Mouse (Mus musculus) spleen, adult 2 months (tissue): ENCODE measurements around the gene Tgif1. TPM values are rescaled to one million over a fixed set of nuclear protein-coding genes. Genes with fewer than 3 reads are reported as not detected.

Experiments used
- DNase-seq, 2 experiments: peaks; one replicate each; pipeline versions ENCODE4 v3.0.0 to v3.0.0-alpha.2; 2012 to 2021; ENCODE audit warnings: low spot score in 2 of 2, low read depth in 1 of 2
- H3K27ac ChIP-seq: fragments of 200-500 bp; 2 replicates; pipeline ENCODE4 v1.5.1; 2012; ENCODE audit warnings: low read length, inconsistent platforms; ENCODE audit not compliant: insufficient read depth
- H3K27me3 ChIP-seq: fragments of 200-500 bp; 2 replicates; pipeline ENCODE4 v1.6.1; 2012; ENCODE audit warnings: mild to moderate bottlenecking, moderate library complexity, low read length, inconsistent platforms; ENCODE audit not compliant: control insufficient read depth, insufficient read depth
- H3K36me3 ChIP-seq: fragments of 200-500 bp; 2 replicates; pipeline ENCODE4 v1.6.1; 2012; ENCODE audit warnings: mild to moderate bottlenecking, low read length, inconsistent platforms; ENCODE audit not compliant: control insufficient read depth, insufficient read depth
- H3K4me1 ChIP-seq: fragments of 200-500 bp; 2 replicates; pipeline ENCODE4 v1.6.1; 2011; ENCODE audit warnings: inconsistent platforms; ENCODE audit not compliant: control insufficient read depth, insufficient read depth, insufficient read length
- H3K4me3 ChIP-seq: fragments of 200-500 bp; 2 replicates; pipeline ENCODE4 v1.5.1; 2011; ENCODE audit warnings: mild to moderate bottlenecking, inconsistent platforms; ENCODE audit not compliant: insufficient read depth, insufficient read length; ENCODE audit errors: extremely low read depth
- CTCF ChIP-seq: fragments of 200-500 bp; IDR thresholded peaks from 2 replicates; pipeline ENCODE4 v1.5.1; 2011; ENCODE audit warnings: mild to moderate bottlenecking, inconsistent platforms; ENCODE audit not compliant: insufficient read depth, insufficient read length, insufficient replicate concordance; ENCODE audit errors: extremely low read depth
- POLR2A ChIP-seq: fragments of 200-500 bp; IDR thresholded peaks from 2 replicates; pipeline ENCODE4 v1.6.1; 2011; ENCODE audit warnings: low read depth, low read length, inconsistent platforms
- WGBS: fragments of 180-500 bp; shearing (Covaris S2); methylation state at CpG from one replicate; pipeline ENCODE4 v1.1.7; 2018; 5-methylcytosine and 5-hydroxymethylcytosine counted together
- polyA plus RNA-seq: library from polyadenylated mRNA; depleted of rRNA; stranded (reverse); fragments of >200 nt; gene quantifications from 2 replicates; pipeline ENCODE4 v1.2.3, GENCODE M21; 2012

The Tgif1 gene
- polyA plus RNA-seq, 1 experiment, result 22.2 TPM

DNA sequence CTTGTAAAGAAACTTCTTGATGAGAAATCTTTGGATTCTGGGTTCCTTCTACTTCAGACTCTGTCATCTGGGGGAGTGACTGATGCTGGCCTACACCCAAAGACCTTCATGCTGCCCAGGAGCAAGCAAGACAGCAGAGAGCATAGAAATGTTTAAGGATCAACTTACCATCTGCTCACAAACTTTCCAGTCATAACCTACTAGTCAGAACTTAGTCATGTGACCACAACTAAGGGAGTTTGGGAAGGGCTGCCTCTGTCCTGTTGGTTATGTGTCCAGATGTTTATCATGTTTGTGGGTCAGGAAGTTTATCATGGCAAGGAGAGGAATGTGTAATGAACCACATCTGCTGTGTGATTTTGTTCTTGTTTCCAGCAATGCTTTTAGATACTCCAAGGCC is 24.9 kb upstream of the Tgif1 start:
- no peak for DNase-seq
- TF ChIP-seq POLR2A (no peak), CTCF (no peak)
- Histone ChIP-seq H3K4me1 (no peaks in the 10 kb centered on the region), H3K36me3 (no peaks in the 10 kb centered on the region), H3K4me3 (no peak overlapping the region), H3K27ac (no peak overlapping the region), H3K27me3 (no peaks in the 10 kb centered on the region)

DNA sequence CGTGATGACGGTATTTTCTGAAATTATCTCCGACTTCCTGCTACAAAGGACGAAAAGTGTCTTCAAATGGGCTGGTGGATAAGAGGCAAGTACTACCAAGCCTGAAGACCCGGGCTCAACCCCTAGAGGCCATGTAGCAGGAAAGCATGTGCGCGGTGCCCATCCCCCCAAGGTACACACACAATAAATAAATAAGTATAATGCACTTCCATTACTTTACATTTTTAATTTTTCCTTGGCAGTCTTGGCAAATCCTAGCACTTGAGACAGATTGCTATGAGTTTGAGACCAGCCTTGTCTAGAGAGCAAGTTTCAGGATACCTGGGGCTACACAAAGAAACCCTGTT is 20.4 kb upstream of the Tgif1 start:
- H3K27ac ChIP-seq, result no peak overlapping the region
- 73% methylated on average over 7 of the region's 7 CpGs for WGBS

DNA sequence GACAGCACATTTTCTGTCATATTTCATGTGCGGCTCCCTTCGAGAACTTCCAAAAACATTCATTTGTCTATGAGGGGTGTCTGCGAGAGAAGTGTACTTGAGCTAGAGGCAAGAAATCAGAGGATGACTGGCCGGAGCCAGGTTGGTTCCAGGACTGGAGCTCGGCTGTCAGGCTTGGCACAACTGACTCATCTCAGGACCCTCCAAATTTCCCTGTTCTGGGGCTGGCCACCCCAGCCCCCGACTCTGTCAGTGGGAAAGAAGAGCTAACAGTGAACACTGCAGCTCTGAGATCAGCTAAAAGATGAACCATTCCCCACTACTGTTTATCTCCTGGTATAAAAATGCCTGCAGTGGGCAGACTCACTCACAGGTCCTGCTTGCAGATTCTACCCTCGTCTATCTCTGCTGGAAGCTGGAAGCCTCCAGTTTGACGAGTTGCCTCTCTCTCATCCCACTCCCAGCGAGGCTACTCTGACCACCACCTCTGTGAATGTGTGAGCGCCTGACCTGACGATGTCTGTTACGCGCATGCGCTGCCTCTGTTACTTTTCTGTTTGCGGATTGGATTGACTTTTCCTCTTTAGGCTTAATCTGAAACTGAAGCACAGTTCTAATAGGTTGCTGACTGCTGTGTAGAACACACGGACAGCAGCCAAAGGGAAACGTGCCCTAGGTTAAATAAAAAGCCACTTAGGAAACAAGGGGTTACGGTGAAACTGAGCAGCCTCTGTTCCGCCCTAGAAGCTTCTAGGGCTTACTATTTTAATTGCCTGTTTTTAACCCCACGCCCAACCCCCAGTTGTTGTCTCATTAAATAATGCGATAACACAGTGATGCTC is 19.8 kb upstream of the Tgif1 start:
- no peaks in the 10 kb centered on the region for H3K36me3 ChIP-seq
- WGBS, result 78% methylated on average over 21 of the region's 21 CpGs
- no peaks in the 10 kb centered on the region for H3K4me1 ChIP-seq

More for the DNA sequence above, 20.4 kb upstream of the Tgif1 start:
- Histone ChIP-seq H3K4me1 (no peaks in the 10 kb centered on the region), H3K27me3 (no peaks in the 10 kb centered on the region), H3K36me3 (no peaks in the 10 kb centered on the region), H3K4me3 (no peak overlapping the region)
- TF ChIP-seq POLR2A (no peak), CTCF (no peak)
- no peak for DNase-seq

DNA sequence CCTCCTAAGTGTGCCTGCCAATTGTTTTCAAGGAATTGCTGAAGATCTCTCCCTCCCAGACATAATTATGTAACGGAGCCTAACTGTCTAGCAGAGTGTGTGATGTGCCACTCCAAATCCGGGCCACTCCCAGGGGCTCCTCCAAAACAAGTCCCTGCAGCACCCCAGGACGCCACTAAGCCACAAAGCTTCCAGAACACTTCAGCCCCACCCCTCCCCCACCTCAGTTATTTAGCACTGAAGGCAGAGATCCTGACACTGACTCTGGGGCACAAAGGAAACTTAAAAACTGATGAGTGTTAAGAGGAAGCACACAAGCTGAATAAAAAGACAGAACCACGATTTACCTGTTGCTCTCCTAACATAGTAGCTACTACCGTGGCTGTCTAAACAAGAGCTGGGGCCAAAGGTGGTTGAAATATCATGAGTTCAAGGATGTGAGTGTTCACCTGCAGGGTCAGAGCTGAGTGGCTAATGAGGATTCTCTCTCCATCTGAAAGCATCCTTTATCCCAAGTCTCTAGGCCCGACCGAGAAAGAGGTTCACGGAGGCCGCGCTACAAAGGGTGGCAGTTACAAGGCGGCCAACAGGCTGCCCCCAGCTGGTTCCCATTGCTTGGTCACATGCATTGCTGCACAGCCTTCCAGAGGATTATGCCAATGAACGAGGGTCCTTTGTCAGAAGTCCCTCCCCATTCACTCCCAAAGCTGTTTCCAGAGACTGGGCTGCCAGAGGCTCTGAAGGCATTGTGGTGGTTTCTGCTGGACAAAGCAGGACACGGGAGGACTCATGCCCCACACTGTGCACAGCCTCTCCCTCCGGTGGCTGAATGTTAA is 19.0 kb upstream of the Tgif1 start:
- DNase-seq, result no peak
- TF ChIP-seq CTCF (no peak), POLR2A (no peak)
- H3K4me3 ChIP-seq, result no peak overlapping the region
- H3K27me3 ChIP-seq, result no peaks in the 10 kb centered on the region
- H3K36me3 ChIP-seq, result no peaks in the 10 kb centered on the region
- 80% methylated on average over 14 of the region's 14 CpGs for WGBS
- H3K27ac ChIP-seq, result no peak overlapping the region
- H3K4me1 ChIP-seq, result no peaks in the 10 kb centered on the region

More for the DNA sequence above, 19.8 kb upstream of the Tgif1 start:
- TF ChIP-seq CTCF (no peak), POLR2A (no peak)
- no peaks in the 10 kb centered on the region for H3K27me3 ChIP-seq
- H3K4me3 ChIP-seq, result no peak overlapping the region
- DNase-seq, result no peak
- H3K27ac ChIP-seq, result no peak overlapping the region

DNA sequence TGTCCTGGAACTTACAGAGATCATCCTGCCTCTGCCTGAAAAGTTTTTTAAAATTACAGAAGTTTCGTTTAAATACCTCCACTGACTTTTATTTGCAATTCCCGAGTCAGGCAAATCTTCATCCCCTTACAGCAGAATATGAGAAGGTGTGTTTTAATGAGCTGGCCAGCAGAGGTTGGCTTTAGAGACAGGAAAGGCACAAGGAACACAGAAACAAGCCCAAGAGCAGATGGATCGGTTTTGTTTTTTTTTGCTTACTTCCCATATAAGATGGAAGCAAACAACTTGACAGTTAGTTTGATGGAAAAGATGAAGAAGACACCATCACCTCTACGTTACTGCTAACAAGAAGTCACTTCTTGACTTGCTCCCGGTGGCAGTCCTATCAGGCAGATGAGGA is 18.3 kb upstream of the Tgif1 start:
- H3K27me3 ChIP-seq, result no peaks in the 10 kb centered on the region
- H3K27ac ChIP-seq, result no peak overlapping the region
- no peak overlapping the region for H3K4me3 ChIP-seq
- no peaks in the 10 kb centered on the region for H3K36me3 ChIP-seq
- WGBS, result 85% methylated on average over 5 of the region's 5 CpGs
- H3K4me1 ChIP-seq, result no peaks in the 10 kb centered on the region
- DNase-seq, result no peak
- TF ChIP-seq CTCF (no peak), POLR2A (no peak)

DNA sequence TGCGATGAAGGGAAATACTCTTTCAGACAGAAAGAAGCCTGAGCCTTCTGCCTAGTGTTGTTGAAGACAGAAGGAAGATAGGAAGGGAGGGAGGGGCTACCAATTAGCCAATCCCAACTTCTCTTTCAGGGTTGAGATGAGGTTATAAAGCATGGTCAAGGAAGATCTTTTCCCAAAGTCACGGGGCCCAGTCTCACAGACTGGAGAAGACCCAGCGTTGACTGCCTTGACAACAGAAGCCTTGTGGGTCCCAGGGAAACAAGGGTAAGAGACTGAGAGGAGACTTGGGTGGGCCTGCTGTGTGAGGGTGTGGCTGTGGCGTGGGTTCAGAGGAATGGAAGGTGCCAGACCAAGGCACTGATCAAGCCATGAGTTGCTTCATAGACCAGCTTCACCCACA is 17.2 kb upstream of the Tgif1 start:
- no peaks in the 10 kb centered on the region for H3K27me3 ChIP-seq
- H3K36me3 ChIP-seq, result no peaks in the 10 kb centered on the region
- H3K4me1 ChIP-seq, result no peaks in the 10 kb centered on the region
- TF ChIP-seq POLR2A (no peak), CTCF (no peak)
- 95% methylated on average over 4 of the region's 4 CpGs for whole genome bisulfite sequencing
- H3K27ac ChIP-seq, result no peak overlapping the region
- no peak overlapping the region for H3K4me3 ChIP-seq
- DNase-seq, result no peak
